Mouse (Mus musculus): ENCODE measurements around the gene Brca1.
A peak's percentile ranks its signal among the peaks of the same experiment; 100 is the strongest.
"Not testable (repeated sequence)": the region's sequence is repeated elsewhere in the genome, so short reads cannot be mapped to it uniquely, and the experiment has no call there.

Brca1 gene

DNA sequence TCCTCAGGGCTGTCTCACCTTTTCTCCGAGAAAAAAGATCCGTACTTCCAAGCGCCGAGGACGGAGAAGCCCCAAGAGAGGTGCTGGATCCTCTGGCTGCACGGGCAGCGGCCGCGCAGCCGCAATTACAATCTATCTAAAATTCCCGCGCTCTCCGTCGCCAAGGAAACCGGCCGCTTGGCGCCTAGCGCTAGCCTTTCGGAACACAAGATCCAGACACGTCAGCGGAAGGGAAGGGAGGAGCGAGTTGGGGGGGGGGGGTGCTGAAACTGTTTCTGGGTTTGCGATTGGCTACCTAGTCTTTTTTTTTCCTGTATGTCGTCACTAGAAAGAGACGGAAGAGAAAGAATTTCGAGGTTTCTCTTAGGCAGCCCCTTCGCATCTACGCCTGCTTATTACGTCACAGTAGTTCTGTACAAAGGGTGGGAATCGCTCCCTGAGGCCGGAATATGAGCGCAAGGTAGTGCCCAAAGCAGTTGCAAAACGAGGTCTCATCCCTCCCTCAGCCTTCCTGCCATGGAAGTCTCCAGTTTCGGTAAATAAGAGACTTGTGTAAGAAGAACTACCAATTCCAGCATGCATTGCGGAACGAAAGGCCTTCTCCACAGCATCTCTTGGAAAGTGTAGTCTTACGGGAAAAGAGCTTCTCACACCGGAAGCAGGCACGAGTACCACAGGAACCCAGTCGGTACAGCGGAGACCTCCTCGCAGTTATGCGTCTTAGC is at the start of gene Brca1, which contains the start of gene Nbr1:
Gene Brca1, minus strand, starts transcription at position 205 of the 725 bp plus-strand sequence.
Gene Nbr1, plus strand, starts transcription at position 399 of the 725 bp plus-strand sequence.
- peak; percentile 85 to 93 for DNase-seq (ENCODE audit: low spot score in 2 of 2)

DNA sequence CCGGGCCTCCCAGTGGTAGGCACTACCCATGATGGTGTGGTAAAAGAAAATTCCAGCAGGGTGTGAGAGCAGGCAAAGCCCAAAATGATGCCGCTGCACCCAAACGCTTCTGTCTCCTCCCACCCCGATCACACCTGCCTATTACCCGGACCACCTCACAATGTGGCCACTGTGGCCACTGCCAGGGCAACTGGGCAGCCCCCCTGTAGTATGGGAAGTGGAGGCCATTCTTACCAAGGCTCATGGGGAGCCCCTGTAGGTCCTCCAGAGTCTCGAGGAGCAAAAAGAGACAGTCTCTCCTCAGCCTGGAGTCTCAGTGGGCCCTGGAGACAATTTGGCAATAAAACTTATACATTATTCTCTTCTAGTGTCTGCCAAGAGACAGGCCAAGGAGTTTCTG is 47.4 kb upstream of the Brca1 start, which contains the start of gene Gm11634:
Gene Gm11634, minus strand, starts transcription at position 101 of the 400 bp plus-strand sequence.
- DNase-seq (ENCODE audit: low spot score in 2 of 2) = no peak

- no peak for DNase-seq (ENCODE audit: low spot score in 2 of 2)
These were observed 38.4 kb upstream of the Brca1 start for GRCm38 (mm10) chr11:101589989-101590624.

DNA sequence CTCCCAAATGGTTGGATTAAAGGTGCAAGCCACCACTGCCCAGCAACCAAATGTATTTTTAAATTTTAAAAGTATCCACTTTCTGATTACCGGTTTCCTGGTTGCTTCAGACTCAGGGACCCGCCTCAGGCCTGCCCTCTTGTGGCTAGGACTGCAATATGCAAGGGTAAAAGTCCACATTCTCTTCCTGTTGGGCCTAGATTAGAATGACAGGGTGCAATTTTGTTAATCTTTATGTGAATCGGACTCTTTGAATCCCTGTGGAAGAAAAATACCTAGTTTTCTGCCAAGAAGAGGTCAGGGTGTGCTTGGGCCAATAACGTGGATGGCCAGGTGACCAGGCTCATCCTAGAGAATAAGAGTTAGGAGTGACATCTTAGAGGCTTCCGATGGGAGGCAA is 37.7 kb upstream of the Brca1 start:
- DNase-seq (ENCODE audit: low spot score in 2 of 2) = peak in 1 of 2 experiments; percentile 37

- DNase-seq (ENCODE audit: low spot score in 2 of 2) = no peak
These were observed 37.1 kb upstream of the Brca1 start for GRCm38 (mm10) chr11:101588868-101589267.

DNA sequence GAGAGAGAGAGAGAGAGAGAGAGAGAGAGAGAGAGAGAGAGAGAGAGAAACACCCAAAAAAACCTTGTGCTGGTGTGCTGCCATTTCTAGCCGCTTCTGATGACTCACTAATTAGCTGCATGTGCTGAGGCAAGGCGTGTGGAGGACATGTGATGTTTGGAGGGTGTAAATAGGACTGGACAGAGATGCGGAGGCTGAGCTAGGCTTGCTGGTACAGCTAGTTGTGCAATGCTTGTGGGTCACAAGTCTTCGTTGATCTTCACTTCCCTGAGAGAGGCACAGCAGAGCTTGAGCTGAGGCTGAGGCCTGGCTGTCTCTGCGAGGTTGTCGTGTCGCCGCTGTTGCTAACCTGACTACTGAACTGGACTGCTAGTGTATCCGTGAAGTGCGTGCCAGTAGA is 35.9 kb upstream of the Brca1 start:
- DNase-seq (ENCODE audit: low spot score in 2 of 2) = peak; percentile 53 to 65

- DNase-seq (ENCODE audit: low spot score in 2 of 2) = no peak
These were observed 34.0 kb upstream of the Brca1 start for GRCm38 (mm10) chr11:101585805-101586204.

- DNase-seq (ENCODE audit: low spot score in 2 of 2) = not testable (repeated sequence)
These were observed 33.3 kb upstream of the Brca1 start for GRCm38 (mm10) chr11:101585031-101585430.

GRCm38 (mm10) chr11:101583205-101583604 is 31.4 kb upstream of the Brca1 start:
- no peak for DNase-seq (ENCODE audit: low spot score in 2 of 2)

DNA sequence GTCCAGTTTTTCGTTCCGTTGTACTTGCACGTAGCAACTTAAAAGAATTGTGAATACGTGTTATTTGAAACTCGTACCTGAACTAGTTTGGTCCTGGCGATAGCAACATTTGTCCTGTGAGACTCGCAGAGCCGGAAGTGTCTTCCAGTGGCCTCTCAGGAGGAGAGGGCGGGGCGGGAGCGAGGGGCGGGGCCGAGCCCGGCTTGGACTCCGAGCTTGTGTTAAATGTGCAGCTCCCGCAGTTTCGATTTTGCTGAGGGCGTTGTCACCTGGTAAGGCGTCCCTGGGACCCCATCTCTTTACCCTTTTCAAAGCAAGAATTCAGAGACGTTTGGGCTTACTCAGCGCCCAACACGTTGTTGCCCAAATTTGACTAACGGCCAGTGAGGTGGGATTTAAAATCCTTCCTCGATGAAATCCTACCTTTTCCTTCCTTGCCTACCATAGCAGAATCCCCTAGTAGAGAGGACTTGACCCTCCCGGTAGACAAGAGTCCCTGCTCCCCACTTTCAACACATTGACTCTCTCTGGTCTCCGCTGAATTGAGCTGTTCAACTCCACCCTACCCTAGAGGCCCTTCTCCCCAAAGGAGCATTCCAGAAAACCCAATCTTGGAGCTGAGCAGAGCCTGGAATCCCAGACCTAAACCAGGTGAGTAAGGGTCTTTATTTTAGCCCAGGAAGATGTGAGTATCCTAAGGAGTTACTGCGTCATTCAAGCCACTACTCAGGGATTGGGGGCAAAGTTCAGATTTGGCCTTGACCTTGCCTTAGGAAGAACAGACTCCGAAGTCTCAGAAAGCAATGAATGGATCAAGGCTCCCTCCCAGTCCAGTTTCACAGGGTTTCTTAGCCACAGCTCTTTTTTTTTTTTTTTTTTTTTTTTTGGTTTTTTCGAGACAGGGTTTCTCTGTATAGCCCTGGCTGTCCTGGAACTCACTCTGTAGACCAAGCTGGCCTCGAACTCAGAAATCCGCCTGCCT is 30.6 kb upstream of the Brca1 start, which contains the start of gene Tmem106a:
Gene Tmem106a, plus strand, starts transcription at position 189 of the 982 bp plus-strand sequence.
- no peak for DNase-seq (ENCODE audit: low spot score in 2 of 2)

GRCm38 (mm10) chr11:101581081-101581764 is 29.5 kb upstream of the Brca1 start:
- no peak for DNase-seq (ENCODE audit: low spot score in 2 of 2)

- no peak for DNase-seq (ENCODE audit: low spot score in 2 of 2)
These were observed 24.4 kb upstream of the Brca1 start for GRCm38 (mm10) chr11:101576116-101576515.

DNA sequence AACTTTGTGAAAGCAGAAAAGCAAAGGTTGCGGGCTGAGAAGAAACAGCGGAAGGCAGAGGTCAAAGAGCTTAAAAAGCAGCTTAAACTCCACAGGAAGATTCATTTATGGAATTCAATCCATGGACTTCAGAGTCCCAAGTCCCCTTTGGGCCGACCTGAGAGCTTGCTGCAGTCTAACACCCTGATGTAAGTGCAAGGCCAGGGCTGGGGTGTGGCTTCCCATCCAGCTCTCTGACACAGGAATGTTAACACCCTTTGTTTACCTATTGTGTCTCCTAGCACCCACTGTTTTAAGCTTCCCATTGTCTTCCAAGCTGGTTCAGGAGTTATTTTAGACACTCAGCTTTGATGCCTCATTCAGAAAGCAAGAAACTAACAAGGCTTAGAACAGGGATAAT is 16.7 kb upstream of the Brca1 start:
- DNase-seq (ENCODE audit: low spot score in 2 of 2) = no peak

DNA sequence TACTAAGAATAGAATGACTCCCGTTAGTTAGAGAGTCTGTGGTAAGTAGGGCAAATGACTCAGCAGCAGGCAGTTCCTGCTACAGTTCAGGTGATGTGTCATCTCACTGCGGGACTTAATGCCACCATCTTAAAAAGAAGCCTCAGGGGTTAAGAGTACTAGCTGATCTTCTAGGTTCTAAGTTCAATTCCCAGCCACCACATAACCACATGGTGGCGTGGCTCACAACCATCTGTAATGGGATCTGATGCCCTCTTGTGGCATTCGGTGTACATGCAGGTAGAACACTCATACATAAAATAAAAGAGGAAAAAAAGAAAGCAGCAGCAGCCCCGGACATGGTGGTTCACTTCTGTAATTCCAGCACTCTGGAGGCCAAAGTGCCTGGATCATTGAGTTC is 10.6 kb upstream of the Brca1 start:
- DNase-seq (ENCODE audit: low spot score in 2 of 2) = peak in 1 of 2 experiments; percentile 51

GRCm38 (mm10) chr11:101556954-101557353 is 5.2 kb upstream of the Brca1 start:
- DNase-seq (ENCODE audit: low spot score in 2 of 2) = no peak

GRCm38 (mm10) chr11:101556541-101556940 is 4.8 kb upstream of the Brca1 start:
- no peak for DNase-seq (ENCODE audit: low spot score in 2 of 2)

DNA sequence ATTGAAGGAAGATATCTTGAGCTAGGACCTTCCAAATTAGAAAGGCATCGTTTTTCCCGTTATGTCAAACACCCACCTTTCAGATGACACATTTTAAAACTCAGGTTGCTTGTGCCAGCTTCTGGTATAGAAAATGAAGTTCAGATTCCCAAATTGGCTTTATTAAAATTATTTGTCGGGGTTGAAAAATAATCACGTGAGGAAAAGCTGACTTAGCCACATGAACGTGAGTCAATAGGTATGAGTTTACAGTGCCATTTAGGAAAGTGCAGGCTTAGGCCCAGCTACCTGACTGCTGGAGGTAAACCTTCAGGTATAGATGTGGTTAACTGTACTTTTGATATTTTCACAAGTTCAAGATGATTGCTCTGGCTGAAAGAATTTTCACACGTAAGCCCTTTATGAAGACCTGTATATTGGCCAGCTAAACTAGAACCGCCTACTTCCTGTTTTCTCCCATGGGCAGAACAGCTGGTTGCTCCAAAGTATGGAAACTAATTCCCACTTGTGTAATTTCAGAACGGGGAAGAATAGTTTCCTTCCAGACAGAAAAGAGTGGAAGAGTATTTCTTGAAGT is 1.7 kb upstream of the Brca1 start:
- no peak for DNase-seq (ENCODE audit: low spot score in 2 of 2)

DNA sequence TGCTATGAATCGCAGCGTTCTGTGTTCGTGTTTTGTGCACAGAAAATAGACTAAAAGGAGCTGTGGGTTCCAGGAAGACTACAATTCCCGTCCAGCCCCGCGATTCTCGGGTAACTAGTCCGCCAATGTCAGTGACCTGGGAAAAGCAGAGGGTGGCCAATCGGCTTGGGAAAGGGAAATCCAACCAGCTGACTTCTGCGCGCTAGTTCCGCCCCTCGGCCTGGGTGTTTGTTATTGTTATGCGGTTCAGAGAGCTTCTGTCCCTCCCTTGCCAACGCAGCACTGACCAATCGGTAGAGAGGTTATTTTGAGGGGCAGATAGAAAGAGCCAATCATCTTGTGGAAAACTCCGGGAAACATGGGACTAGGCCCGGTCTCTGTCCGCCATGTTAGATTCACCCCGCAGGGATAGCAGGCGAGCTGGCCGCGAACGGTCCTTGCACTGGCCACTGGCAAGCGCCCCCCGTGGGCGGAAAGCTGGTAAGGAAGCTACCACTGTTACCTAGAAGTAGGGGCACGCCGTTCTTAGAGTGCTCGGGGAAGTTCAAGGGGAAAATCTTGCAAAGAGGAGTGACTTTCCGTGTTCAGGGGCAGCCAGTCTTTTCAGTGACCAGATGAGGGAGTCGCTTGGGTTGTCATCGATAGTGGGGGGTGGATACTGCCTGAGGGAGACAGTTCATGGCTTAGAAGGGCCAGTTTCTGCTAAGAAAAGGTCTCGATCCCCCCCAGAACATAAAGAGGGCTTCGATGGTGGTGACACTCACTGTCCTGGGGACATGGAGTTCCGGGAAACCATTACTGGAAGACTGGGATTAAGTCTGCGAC is 933 bp upstream of the Brca1 start:
- DNase-seq (ENCODE audit: low spot score in 2 of 2) = peak; percentile 99 to 100

DNA sequence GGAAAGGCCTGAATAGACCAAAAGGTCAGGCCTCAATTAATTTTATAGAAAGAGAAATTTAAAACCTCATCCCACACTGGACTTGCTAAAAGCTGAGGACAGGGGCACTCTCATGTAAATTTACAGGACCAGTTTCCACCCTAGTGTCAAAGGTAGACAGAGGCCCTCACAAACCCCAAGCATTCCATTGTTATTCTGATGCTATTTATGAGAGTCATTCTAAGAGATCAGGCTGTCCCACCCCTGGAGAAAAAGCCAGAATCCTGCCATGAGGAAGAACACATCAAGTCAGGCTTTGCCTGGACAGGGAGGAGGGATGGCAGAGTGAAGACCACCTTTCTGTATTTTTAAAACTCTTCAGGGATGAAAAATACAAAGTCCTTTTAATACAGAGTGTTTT is 3.2 kb downstream of the Brca1 start:
- no peak for DNase-seq (ENCODE audit: low spot score in 2 of 2)

DNA sequence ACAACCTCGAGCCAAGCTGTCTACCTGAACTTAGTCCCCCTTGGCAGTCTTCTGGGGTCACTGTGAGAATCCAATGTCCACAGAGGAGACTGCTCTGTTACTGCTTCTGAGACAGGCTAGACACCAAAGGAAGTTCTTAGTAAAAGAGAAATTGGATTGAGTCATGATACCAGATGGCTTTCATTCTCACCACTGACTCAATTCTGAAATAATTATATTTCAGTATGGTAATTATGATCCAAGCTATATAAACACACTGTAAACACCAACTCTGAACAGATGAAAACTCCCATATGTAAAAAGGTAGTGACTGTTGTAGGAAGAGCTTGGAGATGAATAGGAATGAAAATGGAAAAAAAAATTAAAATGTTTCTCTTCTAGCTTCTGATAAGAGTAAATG is 7.6 kb downstream of the Brca1 start:
- DNase-seq (ENCODE audit: low spot score in 2 of 2) = no peak

Data from left cerebral cortex, adult 9 months (tissue).